Mouse (Mus musculus) embryonic facial prominence, embryonic 11.5 days (tissue): Measurements from ENCODE around the gene Ankfy1. TPM values are rescaled to one million over a fixed set of nuclear protein-coding genes. Genes with fewer than 3 reads are reported as not detected.
A peak's percentile ranks its signal among the peaks of the same experiment; 100 is the strongest.
"Not testable (repeated sequence)": the region's sequence is repeated elsewhere in the genome, so short reads cannot be mapped to it uniquely, and the experiment has no call there.

Source experiments
- ATAC-seq: fragments of 200-750 bp; cut with Nextera tagmentation; replicated peaks from 2 replicates; pipeline ENCODE4 v1.8.0; 2017; ENCODE audit warnings: low read depth; ENCODE audit not compliant: insufficient number of reproducible peaks, low FRiP score, low TSS enrichment
- DNase-seq: peaks from one replicate; pipeline ENCODE4 v3.0.0-alpha.2; 2015; ENCODE audit warnings: low spot score
- H3K27ac ChIP-seq: fragments of 300-500 bp; sonication (generic); replicated peaks from 2 replicates; pipeline ENCODE4 v1.5.1; 2014; ENCODE audit warnings: mild to moderate bottlenecking, low read depth, low read length, control low read depth
- H3K27me3 ChIP-seq: fragments of 300-500 bp; sonication (generic); 2 replicates; pipeline ENCODE4 v1.6.1; 2014; ENCODE audit warnings: mild to moderate bottlenecking, low read length, moderate library complexity, mixed read lengths; ENCODE audit not compliant: control insufficient read depth, insufficient read depth
- H3K36me3 ChIP-seq: fragments of 300-500 bp; sonication (generic); replicated peaks from 2 replicates; pipeline ENCODE4 v1.6.1; 2014; ENCODE audit warnings: low read depth, mild to moderate bottlenecking, low read length, moderate library complexity, mixed read lengths; ENCODE audit not compliant: control insufficient read depth, insufficient read depth
- H3K4me1 ChIP-seq: fragments of 300-500 bp; sonication (generic); 2 replicates; pipeline ENCODE4 v1.6.1; 2014; ENCODE audit warnings: low read length, mixed read lengths; ENCODE audit not compliant: control insufficient read depth, insufficient read depth
- H3K4me2 ChIP-seq: fragments of 300-500 bp; sonication (generic); 2 replicates; pipeline ENCODE4 v1.6.1; 2014; ENCODE audit warnings: low read depth, mild to moderate bottlenecking, control low read depth, low read length, moderate library complexity
- H3K4me3 ChIP-seq: fragments of 300-500 bp; sonication (generic); 2 replicates; pipeline ENCODE4 v1.5.1; 2014; ENCODE audit warnings: low read depth, low read length, control low read depth
- H3K9ac ChIP-seq: fragments of 300-500 bp; sonication (generic); replicated peaks from 2 replicates; pipeline ENCODE4 v1.6.1; 2014; ENCODE audit warnings: mild to moderate bottlenecking, control low read depth, low read length
- H3K9me3 ChIP-seq: fragments of 300-500 bp; sonication (generic); replicated peaks from 2 replicates; pipeline ENCODE4 v1.6.1; 2016; ENCODE audit warnings: mild to moderate bottlenecking, low read length, inconsistent platforms, mixed read lengths; ENCODE audit not compliant: control insufficient read depth
- WGBS: fragments of 180-500 bp; shearing (Covaris S2); extraction: QIAGEN DNeasy Blood & Tissue Kit; methylation state at CpG from one replicate; pipeline ENCODE4 v1.1.7; 2014; 5-methylcytosine and 5-hydroxymethylcytosine counted together
- polyA plus RNA-seq: library from polyadenylated mRNA; unstranded; fragments of >200 nt; fragmentation: Nextera tagmentation; extraction: Ambion mirVana; gene quantifications from 2 replicates; pipeline ENCODE4 v1.2.1, GENCODE M21; 2014

Gene Ankfy1
- polyA plus RNA-seq, 1 experiment from 2014 or later = 30.3 TPM

GRCm38 (mm10) chr11:72770816-72771215 lies 81.0 kb downstream of the Ankfy1 start:
- no peaks in the 10 kb centered on the region for H3K27me3 ChIP-seq
- no peak overlapping the region for H3K4me3 ChIP-seq
- H3K27ac ChIP-seq = no peak overlapping the region
- ATAC-seq = no peak
- WGBS = 91% methylated on average over 5 of the region's 5 CpGs
- peaks cover 3% of the 10 kb centered on the region for H3K36me3 ChIP-seq
- no peak overlapping the region for H3K4me2 ChIP-seq
- no peaks in the 10 kb centered on the region for H3K4me1 ChIP-seq
- H3K9ac ChIP-seq = no peak overlapping the region
- no peak for DNase-seq
- H3K9me3 ChIP-seq = no peaks in the 10 kb centered on the region

GRCm38 (mm10) chr11:72771461-72771860 lies 81.7 kb downstream of the Ankfy1 start:
- ATAC-seq (no peak), DNase-seq (no peak)
- H3K4me3 ChIP-seq = no peak overlapping the region
- H3K9me3 ChIP-seq = no peaks in the 10 kb centered on the region
- H3K4me1 ChIP-seq = no peaks in the 10 kb centered on the region
- no peak overlapping the region for H3K27ac ChIP-seq
- no peaks in the 10 kb centered on the region for H3K27me3 ChIP-seq
- no peak overlapping the region for H3K4me2 ChIP-seq
- 82% methylated on average over 4 of the region's 4 CpGs for WGBS
- peaks cover 3% of the 10 kb centered on the region for H3K36me3 ChIP-seq
- H3K9ac ChIP-seq = no peak overlapping the region

GRCm38 (mm10) chr11:72772611-72773010 lies 82.8 kb downstream of the Ankfy1 start:
- H3K4me1 ChIP-seq, H3K4me3 ChIP-seq, H3K4me2 ChIP-seq, H3K9me3 ChIP-seq, DNase-seq, H3K36me3 ChIP-seq, ATAC-seq, H3K9ac ChIP-seq, H3K27ac ChIP-seq, H3K27me3 ChIP-seq: not testable (repeated sequence)
- 39% methylated on average over 1 of the region's 1 CpGs for WGBS

- Histone ChIP-seq H3K4me1 (no peaks in the 10 kb centered on the region), H3K4me2 (no peak overlapping the region), H3K9me3 (no peaks in the 10 kb centered on the region), H3K27ac (no peak overlapping the region), H3K9ac (no peak overlapping the region), H3K4me3 (no peak overlapping the region), H3K27me3 (no peaks in the 10 kb centered on the region), H3K36me3 (no peaks in the 10 kb centered on the region)
- ATAC-seq = no peak
- DNase-seq = no peak
Measured at GRCm38 (mm10) chr11:72778957-72779356, 89.2 kb downstream of the Ankfy1 start.

- ATAC-seq = no peak
Measured at GRCm38 (mm10) chr11:72782103-72782502, 92.3 kb downstream of the Ankfy1 start.

GRCm38 (mm10) chr11:72782503-72782902 lies 92.7 kb downstream of the Ankfy1 start:
- no peak for ATAC-seq
- Histone ChIP-seq H3K27ac (no peak overlapping the region), H3K4me2 (no peak overlapping the region), H3K9ac (no peak overlapping the region), H3K9me3 (no peaks in the 10 kb centered on the region), H3K4me3 (no peak overlapping the region), H3K36me3 (no peaks in the 10 kb centered on the region), H3K27me3 (no peaks in the 10 kb centered on the region), H3K4me1 (no peaks in the 10 kb centered on the region)
- 77% methylated on average over 3 of the region's 3 CpGs for WGBS
- no peak for DNase-seq

More at GRCm38 (mm10) chr11:72782103-72782502, 92.3 kb downstream of the Ankfy1 start:
- H3K27me3 ChIP-seq = no peaks in the 10 kb centered on the region
- H3K4me3 ChIP-seq = no peak overlapping the region
- WGBS = 67% methylated on average over 2 of the region's 2 CpGs
- no peak for DNase-seq
- H3K9ac ChIP-seq = no peak overlapping the region
- H3K4me2 ChIP-seq = no peak overlapping the region
- no peaks in the 10 kb centered on the region for H3K4me1 ChIP-seq
- H3K9me3 ChIP-seq = no peaks in the 10 kb centered on the region
- H3K36me3 ChIP-seq = no peaks in the 10 kb centered on the region
- no peak overlapping the region for H3K27ac ChIP-seq

GRCm38 (mm10) chr11:72792033-72792432 lies 102.2 kb downstream of the Ankfy1 start:
- H3K4me3 ChIP-seq = no peak overlapping the region
- H3K9me3 ChIP-seq = no peaks in the 10 kb centered on the region
- H3K9ac ChIP-seq = no peak overlapping the region
- 0 out of 2 replicates have a peak, but pooled peaks cover 2% of the 10 kb centered on the region for H3K4me1 ChIP-seq
- no peak for DNase-seq
- H3K27me3 ChIP-seq = no peaks in the 10 kb centered on the region
- ATAC-seq = no peak
- H3K27ac ChIP-seq = no peak overlapping the region
- H3K36me3 ChIP-seq = no peaks in the 10 kb centered on the region
- H3K4me2 ChIP-seq = no peak overlapping the region

- peak overlapping the region; percentile 80 for H3K9ac ChIP-seq
- peak overlapping the region; percentile 70 for H3K4me2 ChIP-seq
- no peak overlapping the region for H3K27ac ChIP-seq
- H3K4me1 ChIP-seq = 0 out of 2 replicates have a peak, but pooled peaks cover 2% of the 10 kb centered on the region
- H3K4me3 ChIP-seq = peak overlapping the region; percentile 99
- no peaks in the 10 kb centered on the region for H3K9me3 ChIP-seq
- 21% methylated on average over 14 of the region's 14 CpGs for WGBS
- DNase-seq (no peak), ATAC-seq (peak; percentile 75)
- no peaks in the 10 kb centered on the region for H3K36me3 ChIP-seq
- no peaks in the 10 kb centered on the region for H3K27me3 ChIP-seq
Measured at GRCm38 (mm10) chr11:72795149-72795454, 105.3 kb downstream of the Ankfy1 start.
